Mouse (Mus musculus) kidney, postnatal 10 days (tissue): ENCODE measurements at regions not wholly inside any gene's neighbourhood (a gene's known extent, or its start where the extent isn't known, plus 50 kb on each side); places are given as distances from the start of the nearest gene placed in this dataset.
"Not testable (repeated sequence)": the region's sequence is repeated elsewhere in the genome, so short reads cannot be mapped to it uniquely, and the experiment has no call there.

ENCODE experiments used
- DNase-seq: peaks from one replicate; pipeline ENCODE4 v3.0.0; 2021; ENCODE audit warnings: mixed read lengths

DNA sequence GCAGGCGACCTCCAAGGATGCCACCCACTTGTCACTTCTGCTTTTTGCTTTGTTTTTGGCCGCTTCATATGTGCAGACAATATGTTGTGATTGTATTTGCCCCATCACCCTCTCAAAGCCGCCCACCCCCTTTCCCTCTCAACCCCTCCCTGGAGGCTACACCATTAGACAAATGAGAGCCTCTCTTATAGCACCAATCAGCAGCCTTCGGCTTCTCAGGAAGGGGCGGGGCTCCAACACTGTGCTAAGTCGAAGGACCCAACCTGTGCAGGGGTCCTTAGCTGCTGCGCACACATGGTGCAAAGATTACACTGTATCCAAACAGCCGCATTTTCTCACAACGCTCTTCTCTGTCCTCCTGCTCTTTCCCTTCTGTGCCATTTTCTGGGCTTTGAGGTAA, 305.1 kb upstream of the 3110018I06Rik start:
- DNase-seq, result no peak

DNA sequence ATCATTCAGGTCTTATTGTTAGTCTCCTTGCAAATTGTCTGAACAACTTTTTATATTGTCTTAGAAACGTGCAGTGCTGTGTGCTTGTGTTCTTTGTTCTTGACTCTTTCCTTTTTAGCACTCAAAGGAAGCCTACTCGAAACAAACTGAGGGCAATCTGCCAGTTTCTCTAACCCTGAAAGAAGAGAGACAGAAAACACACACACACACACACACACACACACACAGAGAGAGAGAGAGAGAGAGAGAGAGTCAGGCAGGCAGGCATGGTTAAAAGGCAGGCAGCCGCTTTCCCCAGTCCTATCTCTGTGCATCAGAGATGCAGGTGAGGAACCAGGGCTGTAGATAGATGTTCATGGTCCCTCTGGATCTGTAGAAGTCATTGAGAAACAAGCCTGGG, 304.0 kb upstream of the 3110018I06Rik start:
- no peak for DNase-seq

DNA sequence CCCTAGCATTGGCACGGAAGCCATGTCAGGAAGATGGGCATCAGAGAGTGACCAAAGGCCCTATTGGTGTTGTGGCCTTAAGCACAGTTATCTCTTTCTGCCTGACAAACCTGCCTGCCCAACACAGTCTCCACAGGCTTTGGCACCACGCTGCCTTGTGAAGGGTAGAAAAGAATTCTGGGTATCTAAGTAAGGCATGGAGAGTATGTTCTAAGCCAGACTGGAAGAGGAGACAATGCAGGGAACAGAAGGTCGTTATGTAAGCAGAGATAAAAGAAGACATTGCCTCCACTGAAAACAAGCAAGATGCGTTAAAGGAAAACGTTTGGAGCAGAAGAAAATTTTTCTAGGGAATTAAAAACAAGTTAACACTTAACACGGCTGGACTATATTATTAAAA, 302.1 kb upstream of the 3110018I06Rik start:
- no peak for DNase-seq

DNA sequence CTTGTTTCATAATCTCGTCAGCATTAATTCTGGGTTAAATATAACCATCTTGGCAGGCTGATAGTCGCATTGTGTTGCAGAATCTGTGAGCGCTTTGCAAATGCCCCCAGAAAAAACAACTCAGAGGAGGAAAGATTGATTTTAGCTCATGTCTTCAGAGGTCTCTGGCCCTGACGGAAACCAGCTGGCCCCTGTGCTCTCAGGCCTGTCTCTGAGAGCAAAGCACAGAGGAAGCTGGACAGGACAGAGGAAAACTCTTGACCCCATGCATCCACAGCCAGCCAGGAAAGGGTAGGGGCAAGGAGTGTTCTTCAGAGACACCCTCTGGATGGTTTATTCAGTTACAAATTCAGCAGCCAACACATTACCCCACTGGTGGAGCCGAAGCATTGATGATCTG, 300.4 kb upstream of the 3110018I06Rik start:
- DNase-seq, result no peak

DNA sequence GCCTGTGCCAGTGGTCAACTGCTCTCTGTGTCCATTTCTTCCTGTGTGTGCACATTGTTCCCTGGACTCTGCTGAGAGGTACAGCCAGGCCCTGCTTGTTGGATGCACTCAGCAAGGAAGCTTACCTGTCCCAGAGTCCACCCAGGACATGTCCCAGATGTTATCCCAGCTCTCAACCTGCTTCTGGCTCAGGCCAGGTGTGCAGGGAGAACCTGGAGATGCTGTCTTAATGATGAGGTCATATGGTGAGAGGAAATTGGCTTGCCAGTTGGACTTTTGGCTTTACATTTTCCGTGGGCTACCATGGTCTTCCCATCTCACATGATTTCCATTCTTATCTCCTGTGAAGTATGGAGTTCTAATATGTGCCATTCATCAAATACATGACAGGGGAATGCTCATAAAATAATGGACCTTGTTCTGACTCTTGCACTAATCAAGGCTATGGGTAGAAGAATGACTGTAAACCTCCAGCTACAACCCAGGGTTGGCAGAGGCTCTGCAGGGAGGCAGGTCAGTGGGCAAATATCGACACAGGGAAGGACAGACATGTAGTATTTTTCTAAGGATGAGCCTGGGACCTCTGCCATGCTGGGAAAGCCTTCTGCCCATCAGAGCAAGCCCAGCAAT, 289.9 kb upstream of the 3110018I06Rik start:
- no peak for DNase-seq

DNA sequence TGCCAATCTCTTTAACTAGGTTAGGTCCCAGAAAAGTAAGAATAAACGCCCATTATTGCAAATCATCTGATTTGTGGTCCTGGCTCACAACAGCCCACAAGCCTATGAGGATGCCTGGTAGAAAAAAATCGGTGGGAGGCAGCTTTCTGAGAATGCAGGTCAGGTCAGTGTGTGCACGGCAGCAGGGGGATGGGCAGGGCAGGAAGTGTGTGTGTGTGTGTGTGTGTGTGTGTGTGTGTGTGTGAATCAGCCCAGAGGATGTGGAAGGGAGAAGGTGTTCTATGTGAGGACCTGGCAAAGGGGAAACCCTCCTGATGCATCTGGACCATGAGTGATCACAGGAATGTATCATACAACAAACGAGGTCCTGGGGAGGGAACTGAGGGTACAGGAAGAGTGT, 287.5 kb upstream of the 3110018I06Rik start:
- DNase-seq, result no peak

DNA sequence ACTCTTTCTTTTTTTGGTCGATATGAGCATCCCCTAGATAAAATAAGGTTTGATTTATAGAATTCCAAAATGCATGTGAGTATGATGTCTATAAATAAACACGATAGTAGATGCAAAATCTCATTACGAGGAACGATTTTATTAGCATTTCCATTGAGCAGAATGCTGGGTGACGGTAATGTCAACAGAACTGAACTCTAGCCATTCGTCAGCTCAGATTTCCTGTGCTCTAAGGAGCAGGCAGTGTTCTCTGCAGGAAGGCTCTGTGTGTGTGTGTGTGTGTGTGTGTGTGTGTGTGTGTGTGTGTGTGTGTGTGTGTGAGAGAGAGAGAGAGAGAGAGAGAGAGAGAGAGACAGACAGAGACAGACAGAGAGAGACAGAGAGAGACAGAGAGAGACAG, 279.6 kb upstream of the 3110018I06Rik start:
- DNase-seq, result not testable (repeated sequence)

DNA sequence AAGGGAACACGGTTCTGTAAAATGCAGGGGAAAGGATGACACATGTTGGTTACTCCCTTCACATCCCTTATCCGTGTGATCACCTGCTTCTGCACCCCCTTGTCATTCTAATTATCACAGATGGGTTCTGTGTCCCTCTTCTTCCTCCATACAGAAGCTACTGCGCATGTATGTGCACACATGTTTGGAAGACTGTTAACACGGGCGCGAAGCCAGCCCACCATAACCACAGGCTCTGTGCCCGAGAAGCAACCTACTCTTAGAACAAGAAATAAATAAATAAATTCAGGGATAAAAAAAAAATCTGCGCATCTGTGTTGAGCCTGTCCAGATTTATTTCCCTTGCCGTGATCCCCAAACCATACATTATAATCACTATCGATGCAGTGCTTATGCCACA, 275.6 kb upstream of the 3110018I06Rik start:
- DNase-seq, result no peak

DNA sequence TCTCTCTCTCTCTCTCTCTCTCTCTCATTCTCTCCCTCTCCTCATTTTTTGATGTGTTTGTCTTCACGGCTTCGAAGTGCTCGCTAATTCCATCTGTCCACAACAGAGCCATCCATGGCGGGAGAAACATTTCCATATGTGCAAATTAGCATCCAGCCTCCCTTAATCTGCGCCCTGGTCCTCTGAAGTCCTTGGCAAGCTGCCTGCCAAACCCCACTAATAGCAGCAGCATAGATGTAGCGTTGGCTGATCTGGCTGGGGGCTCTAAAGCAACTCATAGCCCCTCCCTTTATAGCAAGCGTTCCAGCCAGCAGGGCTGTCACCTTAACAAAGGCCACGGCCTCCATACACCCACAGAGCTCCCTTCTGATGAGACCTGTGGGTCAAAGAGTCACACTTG, 272.3 kb upstream of the 3110018I06Rik start:
- no peak for DNase-seq

DNA sequence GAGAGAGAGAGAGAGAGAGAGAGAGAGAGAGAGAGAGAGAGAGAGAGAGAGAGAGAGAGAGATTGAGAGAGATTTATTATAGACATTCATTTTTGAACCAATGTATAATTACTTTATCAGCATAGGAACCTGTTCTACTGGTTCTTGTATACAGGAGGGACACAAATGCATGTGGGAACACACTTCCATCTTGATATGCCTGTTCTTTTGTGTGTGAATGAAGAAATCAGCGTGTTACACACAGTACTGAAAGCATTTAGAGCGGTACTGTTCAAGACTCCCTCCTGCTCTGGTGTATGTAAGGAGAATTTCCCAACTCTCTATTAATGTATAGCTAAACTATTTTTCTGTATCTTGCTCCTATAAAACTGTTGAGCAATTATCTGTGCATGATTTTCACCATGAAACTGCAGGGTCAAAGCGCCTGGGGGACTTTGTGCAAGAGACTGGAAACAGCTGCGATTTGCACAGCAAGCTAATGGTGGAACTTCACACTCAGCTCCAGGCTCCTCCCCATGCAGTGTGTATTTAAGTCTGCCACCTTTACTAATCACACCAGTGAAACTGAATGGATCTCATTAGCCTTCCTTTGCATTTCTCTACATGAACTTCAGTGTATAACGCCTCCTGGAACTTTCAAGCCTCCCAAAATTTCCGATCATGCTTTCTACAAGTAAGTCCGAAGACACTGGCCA, 267.0 kb upstream of the 3110018I06Rik start:
- DNase-seq, result no peak

DNA sequence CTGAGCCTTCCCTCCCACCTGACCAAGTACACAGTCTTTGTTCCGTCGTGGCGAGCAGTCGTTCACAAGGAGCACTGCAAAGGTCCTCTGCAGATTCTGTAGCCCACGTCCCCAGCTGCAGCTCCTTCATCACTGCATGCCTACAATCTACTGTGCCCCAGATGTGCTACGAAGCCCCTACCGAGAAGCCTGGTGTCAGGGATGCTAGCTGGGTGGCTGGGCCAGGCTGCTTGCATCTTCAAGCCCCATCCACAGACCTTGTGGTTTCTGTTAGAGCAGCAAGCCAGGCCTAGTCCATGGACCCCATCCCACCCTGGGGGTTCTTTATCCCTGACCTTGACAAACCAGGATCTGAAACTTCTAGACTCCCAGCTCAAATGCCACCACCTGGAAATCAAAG, 266.3 kb upstream of the 3110018I06Rik start:
- no peak for DNase-seq

DNA sequence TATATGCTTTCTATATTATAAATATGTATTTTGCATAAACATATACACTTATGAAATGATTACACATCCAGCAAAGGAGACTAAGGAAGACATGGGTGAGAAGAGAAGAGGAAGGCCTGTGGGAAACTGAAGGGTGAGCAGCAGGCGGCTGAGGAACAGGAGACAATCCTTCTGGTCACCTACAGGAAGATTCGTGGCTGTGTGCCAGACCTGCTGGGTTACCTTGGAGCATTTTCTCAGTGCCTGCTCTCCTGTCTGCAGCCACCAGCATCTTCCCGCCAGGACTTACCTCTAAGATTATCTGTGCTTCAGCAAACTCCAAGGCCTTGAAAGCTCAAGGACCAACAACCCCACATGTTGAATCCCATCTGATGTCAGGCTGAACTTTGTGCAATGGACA, 258.3 kb upstream of the 3110018I06Rik start:
- no peak for DNase-seq

DNA sequence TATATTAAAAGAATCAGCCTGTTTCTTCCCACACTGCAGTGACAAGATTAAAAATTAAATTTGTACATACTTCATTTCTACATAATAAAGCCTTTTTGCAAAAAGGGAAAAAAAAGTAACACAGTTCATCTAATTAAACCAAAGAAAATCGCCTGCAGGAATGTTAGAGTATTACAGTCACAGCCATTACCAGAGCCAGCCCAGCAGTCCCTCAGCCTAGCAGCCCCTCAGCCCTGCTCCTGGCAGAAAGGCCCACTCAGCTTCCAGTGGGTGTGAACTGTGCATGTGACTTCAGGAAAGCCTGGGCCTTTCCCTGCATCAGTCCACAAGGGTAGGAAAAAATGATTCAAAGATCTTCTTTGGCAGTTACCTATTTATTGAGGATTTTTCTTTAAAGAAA, 256.8 kb upstream of the 3110018I06Rik start:
- no peak for DNase-seq

DNA sequence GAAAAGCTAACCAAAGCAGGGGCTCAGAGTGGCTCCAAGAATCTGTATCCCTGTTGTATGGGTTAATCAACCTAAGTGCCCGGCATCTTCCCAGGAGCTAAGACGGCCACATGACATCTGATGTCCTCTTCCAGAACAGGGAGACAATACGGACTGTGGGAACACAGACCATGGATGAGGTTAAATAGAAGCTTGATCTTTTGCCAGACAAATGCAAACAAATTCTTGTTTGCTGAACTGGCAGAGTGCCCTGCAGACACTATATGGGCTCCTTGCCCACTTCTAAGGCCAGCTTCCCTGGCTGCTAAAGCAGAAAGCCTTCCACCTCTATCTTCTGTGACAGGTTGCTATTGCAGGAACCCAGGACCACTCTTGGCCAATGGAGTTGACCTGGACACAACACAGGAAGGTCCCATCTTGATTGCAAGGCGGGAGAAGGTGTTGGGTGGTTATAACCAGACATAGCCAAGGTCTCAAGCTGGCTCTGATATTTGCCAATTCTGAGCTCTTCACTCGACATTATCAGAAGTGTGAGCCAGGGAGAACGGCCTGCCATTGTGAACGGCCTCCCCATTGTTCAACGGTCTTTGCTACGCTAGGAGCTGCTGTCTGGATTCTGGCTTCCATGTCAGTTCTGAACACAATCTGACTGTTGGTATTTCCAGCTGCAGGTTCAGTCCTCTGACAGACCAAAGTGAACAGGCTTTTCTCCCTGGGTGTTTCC, 237.5 kb upstream of the 3110018I06Rik start:
- no peak for DNase-seq

DNA sequence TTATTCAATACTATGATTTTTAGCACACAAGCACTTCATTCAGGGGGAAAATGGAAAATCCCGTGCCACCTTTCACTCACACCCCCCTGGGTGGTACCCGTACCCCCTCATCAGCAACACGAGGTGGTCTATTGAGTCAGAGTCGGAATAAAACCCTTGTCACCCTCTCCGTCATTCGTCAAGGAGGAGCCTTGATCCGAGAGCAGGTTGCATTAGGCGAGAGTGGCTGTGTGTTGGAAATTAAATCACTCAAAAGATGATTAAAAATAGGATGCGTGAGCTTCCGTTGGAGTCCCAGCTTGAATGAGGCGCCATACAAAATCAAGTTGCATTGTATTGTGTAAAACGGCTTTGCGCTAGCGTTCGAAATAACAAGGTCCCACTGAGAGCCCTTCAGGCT, 236.5 kb upstream of the 3110018I06Rik start:
- DNase-seq, result no peak

DNA sequence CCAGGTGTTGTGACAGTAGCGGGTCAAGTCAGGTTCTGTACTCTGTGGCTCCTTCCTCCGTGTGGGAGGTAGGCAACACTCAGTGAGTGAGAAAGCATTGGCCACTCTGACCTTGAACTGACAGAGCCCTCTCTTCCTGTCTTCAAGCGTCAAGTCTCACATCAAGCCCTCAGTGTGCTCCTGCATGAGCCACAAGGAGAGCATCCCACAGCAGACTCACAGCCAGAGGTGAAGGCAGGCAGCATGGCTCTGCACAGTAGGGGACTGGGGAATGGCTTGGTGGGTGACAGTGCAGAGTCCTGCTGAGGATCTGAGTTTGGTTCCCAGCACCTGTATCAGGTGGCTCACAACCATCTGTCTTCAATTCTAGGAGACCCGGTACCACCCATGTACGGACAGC, 226.4 kb upstream of the 3110018I06Rik start:
- DNase-seq, result no peak

DNA sequence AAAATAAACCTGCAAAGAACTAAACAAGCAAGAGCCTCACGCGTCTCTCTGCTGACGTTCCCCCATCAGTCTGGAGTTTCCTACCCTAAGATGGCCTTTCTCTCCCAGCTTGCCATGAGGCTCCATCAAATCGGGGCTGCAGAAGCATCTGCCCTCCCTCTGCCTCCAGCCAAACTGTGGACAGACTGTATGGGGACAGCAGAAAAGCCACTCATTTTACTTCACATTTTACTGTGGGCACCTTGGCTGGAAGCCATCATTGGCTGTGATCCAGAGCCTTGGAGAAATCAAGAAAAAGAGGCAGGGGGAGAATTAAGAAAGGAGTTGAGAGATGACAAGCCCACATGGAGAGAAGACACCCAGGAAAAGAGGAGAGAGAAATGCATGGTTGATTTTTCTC, 225.9 kb upstream of the 3110018I06Rik start:
- DNase-seq, result no peak

DNA sequence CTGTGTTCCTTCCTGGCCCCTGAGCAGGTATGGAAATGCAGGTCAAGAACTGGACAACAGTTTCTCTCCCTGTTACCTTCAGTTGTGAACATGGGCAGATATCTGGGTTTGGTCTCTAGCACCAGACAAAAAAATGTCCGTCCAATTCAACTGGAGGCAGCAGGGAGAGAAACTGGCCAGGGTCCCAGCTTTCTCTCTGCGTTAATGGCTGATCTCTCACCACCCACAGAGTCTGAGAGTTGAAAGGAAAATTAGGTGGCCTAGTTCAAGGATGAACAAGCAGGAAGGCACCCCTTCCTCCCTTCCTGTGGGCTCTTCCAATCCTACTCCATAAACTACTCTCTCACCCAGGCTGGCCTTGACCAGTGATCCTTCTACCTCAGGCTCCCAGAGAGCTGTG, 221.7 kb upstream of the 3110018I06Rik start:
- no peak for DNase-seq

DNA sequence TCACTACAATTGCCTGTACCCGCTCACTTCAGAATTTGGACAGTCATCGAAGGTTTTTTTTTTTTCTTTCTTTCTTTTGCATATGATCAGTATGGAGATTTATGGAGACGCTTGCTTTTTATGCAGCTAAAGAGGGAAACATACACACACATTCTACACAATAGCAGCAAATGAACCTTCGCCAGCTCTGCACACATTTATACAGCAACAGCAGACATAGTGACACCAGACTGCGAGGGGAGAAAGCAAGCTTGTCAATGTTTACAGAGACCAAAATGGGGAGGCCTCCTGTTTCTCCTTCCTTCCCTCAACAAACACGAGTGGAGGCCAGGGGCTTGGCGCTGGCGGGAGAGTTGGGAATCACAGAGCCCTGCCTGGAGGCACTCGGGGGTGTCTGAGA, 202.8 kb upstream of the 3110018I06Rik start:
- no peak for DNase-seq

DNA sequence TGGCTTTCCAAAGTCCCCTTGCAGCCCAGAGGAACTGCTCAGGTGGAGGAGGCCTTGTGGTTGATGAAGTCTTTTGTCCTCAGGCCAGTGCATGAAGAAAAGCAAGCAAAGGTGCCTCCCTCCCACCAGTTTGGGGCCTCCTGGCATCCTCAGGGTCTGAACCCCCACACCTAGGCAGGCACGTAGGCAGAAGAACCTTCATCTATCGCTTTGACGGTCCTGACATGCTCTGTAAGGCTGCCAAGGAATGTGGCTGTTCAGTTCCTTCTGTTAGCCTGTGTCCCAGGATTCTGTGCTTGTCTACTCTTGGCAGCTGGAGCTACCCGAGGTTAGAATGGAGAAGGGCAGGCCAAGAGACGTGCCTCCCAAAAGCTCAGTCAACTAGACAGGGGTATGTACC, 197.1 kb upstream of the 3110018I06Rik start:
- DNase-seq, result no peak

DNA sequence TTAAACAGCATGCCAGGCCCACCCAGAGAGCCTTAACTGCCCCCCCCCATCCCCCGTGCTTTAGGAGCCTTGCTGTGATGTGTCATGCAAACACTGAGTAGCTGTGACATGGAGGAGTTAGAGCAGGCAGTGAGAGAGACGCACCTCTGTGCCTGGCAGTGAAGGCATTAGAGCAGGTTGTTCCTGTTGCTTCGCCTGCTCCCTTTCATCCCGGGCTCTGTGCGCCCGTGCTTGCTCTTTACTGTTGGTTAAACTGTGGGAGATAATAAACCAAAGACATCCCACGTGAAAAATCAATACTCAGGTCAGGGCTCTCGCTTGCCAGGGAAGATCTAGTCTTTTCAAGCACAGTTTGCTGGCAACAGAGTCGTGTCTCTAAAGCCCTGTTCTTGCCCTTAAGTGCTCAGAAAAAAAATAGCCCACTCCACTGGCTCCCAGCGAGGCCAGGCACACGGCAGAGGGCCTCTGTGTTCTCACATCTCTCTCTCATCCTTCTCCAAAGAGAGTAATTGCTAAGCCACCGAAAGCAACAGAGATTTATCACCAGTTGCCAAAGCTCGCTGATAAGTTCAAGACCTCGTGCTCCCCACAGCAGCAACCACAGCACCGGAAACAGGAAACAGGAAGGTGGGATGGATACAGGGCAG, 181.2 kb upstream of the 3110018I06Rik start:
- no peak for DNase-seq

DNA sequence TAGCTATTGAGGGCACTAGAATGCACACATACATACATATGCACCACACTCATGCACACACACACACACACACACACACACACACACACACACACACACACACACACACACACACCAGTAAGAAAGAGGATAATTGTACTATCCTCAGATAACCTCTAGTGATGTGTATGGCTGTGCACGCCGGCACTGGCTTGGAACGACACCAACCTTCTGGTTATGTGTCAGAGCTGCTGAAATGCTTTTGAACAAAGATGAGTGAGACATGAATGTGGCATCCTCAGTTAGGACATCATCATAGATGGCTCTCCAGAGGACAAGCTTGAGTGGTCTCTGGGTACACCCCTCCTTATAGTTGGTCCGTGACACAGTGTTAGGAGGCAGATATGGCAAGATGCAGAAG, 173.0 kb upstream of the 3110018I06Rik start:
- no peak for DNase-seq

DNA sequence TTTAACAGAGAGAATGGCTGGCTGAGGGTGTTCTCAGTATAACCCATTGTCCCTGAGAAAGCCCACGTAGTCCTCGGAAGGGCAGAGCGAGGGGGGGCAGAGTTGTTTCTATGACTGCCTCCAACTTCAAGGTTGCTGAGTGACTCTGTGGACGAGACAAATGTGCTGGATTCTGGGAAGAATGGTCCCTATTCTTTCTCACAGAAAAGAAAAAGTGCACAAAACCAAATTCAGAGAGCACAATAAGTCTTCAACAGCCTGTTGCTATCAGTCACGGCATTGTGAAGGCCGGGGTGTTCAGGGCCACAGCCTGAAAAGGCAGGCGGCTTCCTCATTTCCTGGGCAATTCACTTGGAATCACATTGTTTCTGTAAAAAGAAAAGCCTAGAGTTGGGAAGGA, 165.6 kb upstream of the 3110018I06Rik start:
- DNase-seq, result no peak

DNA sequence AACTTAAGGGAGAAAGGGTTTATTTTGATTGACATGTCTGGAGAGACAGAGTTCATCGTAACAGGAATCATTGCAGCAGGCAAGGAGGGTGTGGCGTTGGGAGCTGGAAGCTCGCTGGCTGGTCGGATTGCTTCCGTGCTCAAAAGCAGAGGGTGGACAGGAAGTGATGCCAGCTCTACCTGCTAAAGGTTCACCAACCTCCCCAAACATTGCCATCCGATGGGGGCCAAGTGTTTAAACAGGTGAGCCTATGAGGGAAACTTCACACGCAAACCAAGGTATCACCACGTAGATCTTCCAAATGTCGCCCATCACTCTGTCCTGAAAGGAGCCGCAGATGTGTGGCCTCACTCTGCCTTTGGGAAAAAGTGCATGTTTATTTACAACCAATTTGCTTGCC, 162.3 kb upstream of the 3110018I06Rik start:
- DNase-seq, result no peak
